Mouse (Mus musculus) A20 (cell line): ENCODE data around the gene 1700113H08Rik.

ENCODE experiments used
- DNase-seq: peaks from one replicate; pipeline ENCODE4 v3.0.0-alpha.2; 2011; ENCODE audit warnings: low read depth, low spot score

The 1700113H08Rik gene

GRCm38 (mm10) chr10:87057500-87058250 lies at the start of gene 1700113H08Rik:
Gene 1700113H08Rik (plus strand): TSS chr10:87058045.
- peak; percentile 5 for DNase-seq

- DNase-seq = no peak
Measured at GRCm38 (mm10) chr10:87008215-87008499, 49.7 kb upstream of the 1700113H08Rik start.

- DNase-seq = no peak
Measured at GRCm38 (mm10) chr10:87012087-87012486, 45.8 kb upstream of the 1700113H08Rik start.

- DNase-seq = no peak
Measured at GRCm38 (mm10) chr10:87014391-87014965, 43.4 kb upstream of the 1700113H08Rik start.

- no peak for DNase-seq
Measured at GRCm38 (mm10) chr10:87015403-87015802, 42.4 kb upstream of the 1700113H08Rik start.

- no peak for DNase-seq
Measured at GRCm38 (mm10) chr10:87016151-87016692, 41.6 kb upstream of the 1700113H08Rik start.

- DNase-seq = no peak
Measured at GRCm38 (mm10) chr10:87018876-87019275, 39.0 kb upstream of the 1700113H08Rik start.

GRCm38 (mm10) chr10:87020711-87021110 lies 37.1 kb upstream of the 1700113H08Rik start:
- DNase-seq = peak; percentile 43

- DNase-seq = peak; percentile 82
Measured at GRCm38 (mm10) chr10:87024884-87025283, 33.0 kb upstream of the 1700113H08Rik start.

GRCm38 (mm10) chr10:87032768-87033167 lies 25.1 kb upstream of the 1700113H08Rik start:
- DNase-seq = no peak

GRCm38 (mm10) chr10:87035866-87036265 lies 22.0 kb upstream of the 1700113H08Rik start:
- DNase-seq = no peak

- no peak for DNase-seq
Measured at GRCm38 (mm10) chr10:87036271-87036703, 21.6 kb upstream of the 1700113H08Rik start.

GRCm38 (mm10) chr10:87037062-87037461 lies 20.8 kb upstream of the 1700113H08Rik start:
- DNase-seq = no peak

- no peak for DNase-seq
Measured at GRCm38 (mm10) chr10:87039340-87039739, 18.5 kb upstream of the 1700113H08Rik start.

GRCm38 (mm10) chr10:87039800-87040199 lies 18.0 kb upstream of the 1700113H08Rik start:
- DNase-seq = no peak

GRCm38 (mm10) chr10:87041265-87041664 lies 16.6 kb upstream of the 1700113H08Rik start:
- no peak for DNase-seq

GRCm38 (mm10) chr10:87045273-87045672 lies 12.6 kb upstream of the 1700113H08Rik start:
- DNase-seq = no peak

GRCm38 (mm10) chr10:87046469-87046868 lies 11.4 kb upstream of the 1700113H08Rik start:
- DNase-seq = no peak

GRCm38 (mm10) chr10:87046931-87047468 lies 10.8 kb upstream of the 1700113H08Rik start:
- DNase-seq = peak; percentile 22

- DNase-seq = no peak
Measured at GRCm38 (mm10) chr10:87049179-87049578, 8.7 kb upstream of the 1700113H08Rik start.

- DNase-seq = peak; percentile 38
Measured at GRCm38 (mm10) chr10:87051714-87052113, 6.1 kb upstream of the 1700113H08Rik start.

GRCm38 (mm10) chr10:87058251-87058925 lies 543 bp downstream of the 1700113H08Rik start:
- no peak for DNase-seq
